Mouse (Mus musculus) heart, adult 2 months (tissue): ENCODE data around the gene Slc9a3r1. TPM values are rescaled to one million over a fixed set of nuclear protein-coding genes. Genes with fewer than 3 reads are reported as not detected.
A peak's percentile ranks its signal among the peaks of the same experiment; 100 is the strongest.

Source experiments
- DNase-seq, 2 experiments: peaks; one replicate each; pipeline ENCODE4 v3.0.0; 2021
- H3K27ac ChIP-seq: fragments of 200-600 bp; 2 replicates; pipeline ENCODE4 v1.8.1; 2022
- H3K27me3 ChIP-seq: fragments of 200-500 bp; 2 replicates; pipeline ENCODE4 v1.6.1; 2012; ENCODE audit warnings: mild to moderate bottlenecking, low read length, inconsistent platforms, mixed read lengths; ENCODE audit not compliant: control insufficient read depth, insufficient read depth
- H3K36me3 ChIP-seq: fragments of 200-500 bp; 2 replicates; pipeline ENCODE4 v1.6.1; 2012; ENCODE audit warnings: low read length, inconsistent platforms; ENCODE audit not compliant: control insufficient read depth, insufficient read depth
- H3K4me1 ChIP-seq: fragments of 200-500 bp; 2 replicates; pipeline ENCODE4 v1.6.1; 2011; ENCODE audit warnings: low read length; ENCODE audit not compliant: control insufficient read depth, insufficient read depth
- H3K4me3 ChIP-seq: fragments of 200-600 bp; 2 replicates; pipeline ENCODE4 v1.8.1; 2022
- H3K79me2 ChIP-seq: fragments of 200-500 bp; replicated peaks from 2 replicates; pipeline ENCODE4 v1.6.1; 2012; ENCODE audit warnings: mild to moderate bottlenecking, inconsistent platforms, low read length, moderate library complexity, mixed read lengths; ENCODE audit not compliant: control insufficient read depth, insufficient read depth
- H3K9ac ChIP-seq: fragments of 200-500 bp; 2 replicates; pipeline ENCODE4 v1.6.1; 2012; ENCODE audit warnings: low read depth, mild to moderate bottlenecking, control low read depth, inconsistent platforms, low read length, mixed read lengths
- CTCF ChIP-seq: fragments of 200-600 bp; IDR thresholded peaks from 2 replicates; pipeline ENCODE4 v1.8.1; 2022; ENCODE audit warnings: antibody characterized with exemption, mild to moderate bottlenecking, moderate library complexity
- EP300 ChIP-seq: fragments of 200-500 bp; IDR thresholded peaks from 2 replicates; pipeline ENCODE4 v1.6.1; 2011; ENCODE audit warnings: low read depth, low read length, control low read depth; ENCODE audit not compliant: insufficient read depth
- POLR2A ChIP-seq: fragments of 200-500 bp; IDR thresholded peaks from 2 replicates; pipeline ENCODE4 v1.6.1; 2011; ENCODE audit warnings: mild to moderate bottlenecking, low read depth, low read length, control low read depth; ENCODE audit not compliant: insufficient read depth
- WGBS: fragments of 180-500 bp; shearing (Covaris S2); methylation state at CpG from one replicate; pipeline ENCODE4 v1.1.7; 2018; 5-methylcytosine and 5-hydroxymethylcytosine counted together
- intact Hi-C: fragments of 180-260 bp; cut with DNase I; formaldehyde crosslinking; loops from one replicate; pipeline ENCODE4 v1.15.1; 2025
- polyA plus RNA-seq: library from polyadenylated mRNA; depleted of rRNA; stranded (reverse); fragments of >200 nt; gene quantifications from 2 replicates; pipeline ENCODE4 v1.2.3, GENCODE M21; 2012
- total RNA-seq, 2 experiments: library from RNA; stranded (reverse); gene quantifications; 2 replicates each; pipeline ENCODE4 v1.2.3; 2021

Gene Slc9a3r1
- total and polyA plus RNA-seq, 3 experiments: 8.1 to 10.1 (median 9.7) TPM

DNA sequence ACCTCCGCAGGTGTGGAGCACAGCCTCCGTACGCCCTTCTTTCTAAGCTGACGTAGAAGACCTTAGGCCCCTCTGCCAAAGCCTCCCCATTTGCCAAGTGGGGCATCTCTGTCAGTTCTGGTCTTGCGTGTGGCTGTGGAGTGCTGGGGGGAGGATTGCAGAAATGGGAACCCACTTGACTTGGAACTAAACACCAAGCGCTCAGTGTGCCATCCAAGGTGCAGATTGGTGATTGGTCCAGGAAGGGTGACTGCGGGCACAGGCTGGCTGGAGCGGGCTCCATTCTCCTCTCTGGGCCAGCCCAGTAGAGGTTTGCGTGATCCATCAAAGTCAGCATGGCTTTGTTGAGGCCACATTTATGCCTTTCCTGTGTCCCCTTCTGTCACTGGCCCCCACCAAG lies 39.6 kb downstream of the Slc9a3r1 start:
- H3K4me1 ChIP-seq: no peaks in the 10 kb centered on the region
- H3K9ac ChIP-seq: no peak overlapping the region
- DNase-seq: no peak
- H3K36me3 ChIP-seq: no peaks in the 10 kb centered on the region
- WGBS: 94% methylated on average over 9 of the region's 9 CpGs
- TF ChIP-seq EP300 (no peak), POLR2A (no peak), CTCF (no peak)
- H3K4me3 ChIP-seq: no peak overlapping the region
- intact Hi-C loops: loop anchor here (1.0 to 5.0 kb wide), 3 partner anchors 35 to 152 kb away; no protein-coding TSS in a partner anchor
- H3K79me2 ChIP-seq: no peaks in the 10 kb centered on the region
- no peaks in the 10 kb centered on the region for H3K27me3 ChIP-seq
- no peak overlapping the region for H3K27ac ChIP-seq

DNA sequence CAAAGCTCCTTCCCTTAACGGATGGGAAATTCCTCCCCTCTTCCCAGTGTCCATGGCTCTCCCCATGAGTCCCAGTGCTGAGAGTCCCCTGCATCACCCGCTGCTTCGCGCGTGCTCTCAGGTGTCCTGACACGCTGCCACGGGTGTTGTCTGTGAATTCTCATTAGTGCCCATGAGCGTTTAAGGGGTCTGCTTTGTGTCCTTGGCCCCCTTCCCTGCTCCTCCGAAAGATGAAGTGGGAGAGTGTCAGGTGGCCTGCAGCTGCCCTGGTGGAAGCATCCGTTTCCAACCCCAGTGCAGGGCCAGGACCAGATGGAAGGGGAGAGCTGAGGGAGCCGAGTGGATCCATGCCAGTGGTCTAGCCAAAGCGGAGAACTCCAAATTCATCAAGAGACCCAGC lies 45.0 kb downstream of the Slc9a3r1 start:
- TF ChIP-seq EP300 (no peak), CTCF (no peak), POLR2A (no peak)
- H3K4me1 ChIP-seq: peaks cover 1% of the 10 kb centered on the region; the same call in 1 of the 2 replicates
- H3K36me3 ChIP-seq: no peaks in the 10 kb centered on the region
- intact Hi-C loops: no loop called here
- no peaks in the 10 kb centered on the region for H3K79me2 ChIP-seq
- H3K4me3 ChIP-seq: no peak overlapping the region
- H3K9ac ChIP-seq: no peak overlapping the region
- H3K27me3 ChIP-seq: no peaks in the 10 kb centered on the region
- no peak overlapping the region for H3K27ac ChIP-seq
- 92% methylated on average over 12 of the region's 12 CpGs for WGBS
- no peak for DNase-seq

- Histone ChIP-seq H3K27me3 (no peaks in the 10 kb centered on the region), H3K27ac (no peak overlapping the region), H3K36me3 (no peaks in the 10 kb centered on the region), H3K79me2 (no peaks in the 10 kb centered on the region), H3K9ac (no peak overlapping the region), H3K4me3 (no peak overlapping the region), H3K4me1 (peaks cover 1% of the 10 kb centered on the region; the same call in 1 of the 2 replicates)
- DNase-seq: no peak
- WGBS: 90% methylated on average over 25 of the region's 25 CpGs
- intact Hi-C loops: no loop called here
- TF ChIP-seq EP300: no peak
Observed at GRCm38 (mm10) chr11:115208776-115209732, 45.9 kb downstream of the Slc9a3r1 start.

DNA sequence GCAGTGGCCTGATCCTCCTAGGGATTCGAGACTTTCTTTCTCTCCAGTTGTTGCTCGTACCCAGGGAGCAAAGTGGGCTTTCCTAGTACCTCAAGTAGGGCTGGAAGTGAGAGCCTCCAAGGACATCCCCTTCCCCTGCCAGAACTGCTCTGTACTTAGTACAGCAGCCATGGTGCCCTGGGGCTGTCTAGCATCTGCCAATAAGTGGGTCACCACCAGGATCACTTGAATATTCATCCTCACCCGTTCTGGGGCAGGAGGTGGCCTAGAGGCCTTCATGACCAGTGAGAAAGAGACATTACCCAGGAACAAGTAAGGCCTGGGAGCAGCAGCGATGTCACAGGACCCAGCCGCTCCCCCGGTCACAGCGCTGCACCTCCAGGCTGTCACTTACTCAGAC lies 46.8 kb downstream of the Slc9a3r1 start:
- Histone ChIP-seq H3K79me2 (no peaks in the 10 kb centered on the region), H3K4me3 (no peak overlapping the region), H3K27me3 (no peaks in the 10 kb centered on the region), H3K4me1 (peaks cover 1% of the 10 kb centered on the region; the same call in 1 of the 2 replicates), H3K9ac (no peak overlapping the region), H3K36me3 (no peaks in the 10 kb centered on the region), H3K27ac (no peak overlapping the region)
- TF ChIP-seq EP300 (no peak), POLR2A (no peak), CTCF (no peak)
- intact Hi-C loops: no loop called here
- no peak for DNase-seq
- 87% methylated on average over 7 of the region's 7 CpGs for WGBS

DNA sequence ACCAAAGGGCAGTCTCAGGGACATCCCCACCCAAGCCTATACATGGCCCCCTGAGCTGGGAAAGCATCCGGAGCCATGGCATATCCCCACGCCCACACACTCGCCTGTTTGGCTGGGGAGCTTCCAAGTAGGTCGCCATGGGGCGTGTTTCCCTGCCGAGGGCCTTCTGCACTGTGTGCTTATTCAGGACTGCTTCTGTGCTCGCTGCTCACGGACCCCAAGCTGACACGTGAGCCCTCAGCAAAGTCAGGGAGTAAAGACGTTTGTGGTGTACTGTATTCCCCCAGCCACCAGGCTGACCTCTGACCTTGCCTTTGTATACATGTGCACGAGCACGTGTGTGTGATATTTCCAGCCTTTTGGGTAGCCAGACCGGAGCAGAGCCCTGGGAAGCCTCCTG lies 49.0 kb downstream of the Slc9a3r1 start:
- TF ChIP-seq CTCF: no peak
- no peak for TF ChIP-seq EP300
- no peak for TF ChIP-seq POLR2A
- intact Hi-C loops: no loop called here
- Histone ChIP-seq H3K9ac (no peak overlapping the region), H3K27me3 (no peaks in the 10 kb centered on the region), H3K79me2 (no peaks in the 10 kb centered on the region), H3K4me1 (peaks cover 1% of the 10 kb centered on the region; the same call in 1 of the 2 replicates), H3K4me3 (no peak overlapping the region), H3K36me3 (no peaks in the 10 kb centered on the region), H3K27ac (no peak overlapping the region)
- no peak for DNase-seq
- 34% methylated on average over 13 of the region's 13 CpGs for WGBS

GRCm38 (mm10) chr11:115215123-115215522 lies 52.0 kb downstream of the Slc9a3r1 start:
- peak overlapping the region; percentile 26 for H3K27ac ChIP-seq
- WGBS: 71% methylated on average over 5 of the region's 5 CpGs
- H3K4me1 ChIP-seq: peaks cover 10% of the 10 kb centered on the region

More at GRCm38 (mm10) chr11:115215123-115215522, 52.0 kb downstream of the Slc9a3r1 start:
- intact Hi-C loops: no loop called here
- DNase-seq: no peak
- H3K9ac ChIP-seq: peak overlapping the region; percentile 30
- TF ChIP-seq EP300: no peak
- no peak; the same call in 1 of the 2 replicates for TF ChIP-seq POLR2A
- no peak for TF ChIP-seq CTCF
- no peaks in the 10 kb centered on the region for H3K79me2 ChIP-seq
- no peaks in the 10 kb centered on the region for H3K36me3 ChIP-seq
- H3K27me3 ChIP-seq: no peaks in the 10 kb centered on the region
- no peak overlapping the region for H3K4me3 ChIP-seq
